Mouse (Mus musculus) G1E (cell line): Measurements from ENCODE around the gene Apol7b. TPM values are rescaled to one million over a fixed set of nuclear protein-coding genes. Genes with fewer than 3 reads are reported as not detected.

Source experiments
- ATAC-seq: 2 replicates; pipeline ENCODE4 v1.8.0; 2016; ENCODE audit warnings: mild to moderate bottlenecking; ENCODE audit not compliant: insufficient number of reproducible peaks, poor library complexity, low FRiP score, severe bottlenecking; ENCODE audit errors: extremely low read depth
- DNase-seq: peaks from one replicate; pipeline ENCODE4 v3.0.0; 2012; ENCODE audit warnings: low spot score
- H3K27me3 ChIP-seq: 2 replicates; pipeline ENCODE4 v1.6.1; 2012; ENCODE audit warnings: mild to moderate bottlenecking, low read length, inconsistent platforms; ENCODE audit not compliant: insufficient read depth
- H3K36me3 ChIP-seq: replicated peaks from 2 replicates; pipeline ENCODE3; 2012; ENCODE audit warnings: mild to moderate bottlenecking, inconsistent platforms
- H3K4me1 ChIP-seq: 2 replicates; pipeline ENCODE4 v1.6.1; 2012; ENCODE audit warnings: low read depth, low read length, inconsistent platforms, mixed read lengths; ENCODE audit not compliant: insufficient read depth
- H3K4me3 ChIP-seq: 2 replicates; pipeline ENCODE4 v1.5.1; 2012; ENCODE audit warnings: low read depth, mild to moderate bottlenecking, inconsistent platforms, low read length, moderate library complexity, mixed read lengths
- H3K9me3 ChIP-seq: replicated peaks from 2 replicates; pipeline ENCODE4 v1.6.1; 2012; ENCODE audit warnings: inconsistent platforms
- CTCF ChIP-seq: IDR thresholded peaks from 2 replicates; pipeline ENCODE4 v1.5.1; 2012; ENCODE audit warnings: low read depth, low read length, inconsistent platforms, mixed read lengths
- GATA1 ChIP-seq: IDR thresholded peaks from 2 replicates; pipeline ENCODE4 v1.6.1; 2012; ENCODE audit warnings: borderline replicate concordance, low read length, inconsistent platforms, mixed read lengths
- GATA2 ChIP-seq: IDR thresholded peaks from 2 replicates; pipeline ENCODE4 v1.6.1; 2012; ENCODE audit warnings: low read depth, low read length, inconsistent platforms, borderline replicate concordance
- POLR2AphosphoS5 ChIP-seq: IDR thresholded peaks from 2 replicates; pipeline ENCODE4 v1.6.1; 2012; ENCODE audit warnings: low read depth, low read length, inconsistent platforms; ENCODE audit not compliant: insufficient replicate concordance
- TAL1 ChIP-seq: conservative IDR thresholded peaks from 2 replicates; pipeline ENCODE4 v1.6.1; 2012; ENCODE audit warnings: low read depth, low read length, inconsistent platforms, mixed read lengths
- polyA plus RNA-seq: library from polyadenylated mRNA; stranded (reverse); fragments of >175 nt; gene quantifications from 2 replicates; pipeline ENCODE4 v1.2.3, GENCODE M21; 2012
- total RNA-seq, 2 experiments: library from RNA; stranded (forward) in 1 of 2; stranded (reverse) in 1 of 2; fragments of 200-1000 nt in 1 of 2; fragments of >200 nt in 1 of 2; fragmentation: Nextera tagmentation in 1 of 2; gene quantifications; 2 replicates each; pipeline ENCODE4 v1.2.3; 2014 to 2017

Apol7b gene
- total and polyA plus RNA-seq, 3 experiments = not detected

GRCm38 (mm10) chr15:77376920-77377319 is 70.4 kb downstream of the Apol7b start:
- TF ChIP-seq POLR2AphosphoS5 = no peak
- TF ChIP-seq GATA2 = no peak
- TF ChIP-seq GATA1 = no peak
- TF ChIP-seq CTCF = no peak
- no peak for TF ChIP-seq TAL1
- Histone ChIP-seq H3K27me3 (peaks cover 5% of the 10 kb centered on the region), H3K36me3 (no peaks in the 10 kb centered on the region), H3K4me1 (no peaks in the 10 kb centered on the region), H3K9me3 (no peaks in the 10 kb centered on the region), H3K4me3 (no peak overlapping the region)
- ATAC-seq = no peak
- no peak for DNase-seq

Other genes starting within 250 kb of the Apol7b start
- gene Rbfox2, start 140.5 kb downstream of the Apol7b start, total RNA-seq (2014; fragmentation: Nextera tagmentation) = 3.8 and 6.5 TPM in 2 replicates
- gene Rbfox2, start 140.5 kb downstream of the Apol7b start, total RNA-seq (2017) = 1.5 and 2.3 TPM in 2 replicates
- 1.1 and 2.1 TPM in 2 replicates for gene Rbfox2, start 140.5 kb downstream of the Apol7b start, polyA plus RNA-seq
- not detected in 2 replicates for gene Apol7a, start 48.4 kb downstream of the Apol7b start, total RNA-seq (2014; fragmentation: Nextera tagmentation)
- 0.11 TPM in 1 of 2 replicates, not detected in the other for gene Apol7a, start 48.4 kb downstream of the Apol7b start, total RNA-seq (2017)
- gene Apol7a, start 48.4 kb downstream of the Apol7b start, polyA plus RNA-seq = not detected in 2 replicates
- not detected in 2 replicates for gene Apol9a, start 36.4 kb downstream of the Apol7b start, total RNA-seq (2014; fragmentation: Nextera tagmentation)
- gene Apol9a, start 36.4 kb downstream of the Apol7b start, total RNA-seq (2017) = 0.17 and 0.33 TPM in 2 replicates
- not detected in 2 replicates for gene Apol9a, start 36.4 kb downstream of the Apol7b start, polyA plus RNA-seq
- not detected in 2 replicates for gene Apol10a, start 29.6 kb upstream of the Apol7b start, total RNA-seq (2014; fragmentation: Nextera tagmentation)
- 0.06 and 0.11 TPM in 2 replicates for gene Apol10a, start 29.6 kb upstream of the Apol7b start, total RNA-seq (2017)
- not detected in 2 replicates for gene Apol10a, start 29.6 kb upstream of the Apol7b start, polyA plus RNA-seq
- not detected in 2 replicates for gene Apol11a, start 60.8 kb upstream of the Apol7b start, total RNA-seq (2014; fragmentation: Nextera tagmentation)
- 0.06 and 0.22 TPM in 2 replicates for gene Apol11a, start 60.8 kb upstream of the Apol7b start, total RNA-seq (2017)
- gene Apol11a, start 60.8 kb upstream of the Apol7b start, polyA plus RNA-seq = not detected in 2 replicates
- gene Apol7c, start 85.8 kb upstream of the Apol7b start, total RNA-seq (2014; fragmentation: Nextera tagmentation) = not detected in 2 replicates
- gene Apol7c, start 85.8 kb upstream of the Apol7b start, total RNA-seq (2017) = 0.05 and 0.17 TPM in 2 replicates
- gene Apol7c, start 85.8 kb upstream of the Apol7b start, polyA plus RNA-seq = not detected in 2 replicates
- not detected in 2 replicates for gene 1700025B11Rik, start 114.4 kb upstream of the Apol7b start, total RNA-seq (2014; fragmentation: Nextera tagmentation)
- gene 1700025B11Rik, start 114.4 kb upstream of the Apol7b start, total RNA-seq (2017) = not detected in 2 replicates
- gene 1700025B11Rik, start 114.4 kb upstream of the Apol7b start, polyA plus RNA-seq = not detected in 2 replicates
- gene Apol10b, start 148.6 kb upstream of the Apol7b start, total RNA-seq (2014; fragmentation: Nextera tagmentation) = not detected in 2 replicates
- 0.11 and 0.12 TPM in 2 replicates for gene Apol10b, start 148.6 kb upstream of the Apol7b start, total RNA-seq (2017)
- gene Apol10b, start 148.6 kb upstream of the Apol7b start, polyA plus RNA-seq = not detected in 2 replicates
- gene Gm36245, start 151.8 kb upstream of the Apol7b start, total RNA-seq (2014; fragmentation: Nextera tagmentation) = not detected in 2 replicates
- not detected in 2 replicates for gene Gm36245, start 151.8 kb upstream of the Apol7b start, total RNA-seq (2017)
- gene Gm36245, start 151.8 kb upstream of the Apol7b start, polyA plus RNA-seq = not detected in 2 replicates
- gene Apol11b, start 195.8 kb upstream of the Apol7b start, total RNA-seq (2014; fragmentation: Nextera tagmentation) = 1.3 TPM in 1 of 2 replicates, not detected in the other
- gene Apol11b, start 195.8 kb upstream of the Apol7b start, total RNA-seq (2017) = 0.11 and 0.12 TPM in 2 replicates
- not detected in 2 replicates for gene Apol11b, start 195.8 kb upstream of the Apol7b start, polyA plus RNA-seq